Mouse (Mus musculus) MEL (cell line): ENCODE measurements at regions not wholly inside any gene's neighbourhood (a gene's known extent, or its start where the extent isn't known, plus 50 kb on each side); places are given as distances from the start of the nearest gene placed in this dataset.

Experiments
- DNase-seq: peaks from one replicate; pipeline ENCODE4 v3.0.0; 2011; ENCODE audit warnings: low read depth, low spot score
- H3K27ac ChIP-seq: 2 replicates; pipeline ENCODE4 v1.5.1; 2012; ENCODE audit warnings: low read depth, mild to moderate bottlenecking, control low read depth, low read length, moderate library complexity; ENCODE audit not compliant: control insufficient read depth
- H3K27me3 ChIP-seq, 2 experiments: fragments of 150-350 bp in 1 of 2; sonication (generic) in 1 of 2; 2 replicates each; pipeline ENCODE4 v1.6.1; 2012; ENCODE audit warnings: low read length in 2 of 2, mild to moderate bottlenecking in 2 of 2, improper control_type of control experiment in 1 of 2, moderate library complexity in 1 of 2; ENCODE audit not compliant: insufficient read depth in 2 of 2, control insufficient read depth in 1 of 2
- H3K36me3 ChIP-seq, 2 experiments: 2 replicates each; pipeline ENCODE4 v1.6.1; 2012 to 2014; ENCODE audit warnings: low read length in 2 of 2, improper control_type of control experiment in 1 of 2, inconsistent platforms in 1 of 2, mild to moderate bottlenecking in 1 of 2; ENCODE audit not compliant: insufficient read depth in 2 of 2, control insufficient read depth in 1 of 2
- H3K4me1 ChIP-seq, 2 experiments: fragments of 150-350 bp in 1 of 2; sonication (generic) in 1 of 2; 2 replicates each; pipeline ENCODE4 v1.6.1; 2012; ENCODE audit warnings: low read length in 2 of 2, improper control_type of control experiment in 1 of 2, mild to moderate bottlenecking in 1 of 2; ENCODE audit not compliant: insufficient read depth in 2 of 2, control insufficient read depth in 1 of 2
- H3K4me3 ChIP-seq, 2 experiments: fragments of 150-350 bp in 1 of 2; sonication (generic) in 1 of 2; 2 replicates each; pipeline ENCODE4 v1.5.1; 2012; ENCODE audit warnings: low read depth in 2 of 2, low read length in 2 of 2, mild to moderate bottlenecking in 2 of 2, moderate library complexity in 2 of 2, control low read depth in 1 of 2, improper control_type of control experiment in 1 of 2; ENCODE audit not compliant: control insufficient read depth in 1 of 2, insufficient read depth in 1 of 2
- H3K79me2 ChIP-seq: 2 replicates; pipeline ENCODE4 v1.6.1; 2012; ENCODE audit warnings: mild to moderate bottlenecking, low read length, moderate library complexity; ENCODE audit not compliant: control insufficient read depth, poor library complexity, insufficient read depth
- H3K9ac ChIP-seq: 2 replicates; pipeline ENCODE4 v1.6.1; 2012; ENCODE audit warnings: low read depth, mild to moderate bottlenecking, control low read depth, low read length, moderate library complexity; ENCODE audit not compliant: control insufficient read depth, poor library complexity, severe bottlenecking
- H3K9me3 ChIP-seq: fragments of 150-350 bp; sonication (generic); replicated peaks from 2 replicates; pipeline ENCODE4 v1.6.1; 2012; ENCODE audit warnings: mild to moderate bottlenecking, low read length, improper control_type of control experiment, moderate library complexity; ENCODE audit not compliant: insufficient read depth
- BHLHE40 ChIP-seq: IDR thresholded peaks from 2 replicates; pipeline ENCODE4 v1.6.1; 2012; ENCODE audit warnings: low read depth, mild to moderate bottlenecking, inconsistent platforms, low read length, improper control_type of control experiment, borderline replicate concordance
- CHD2 ChIP-seq: IDR thresholded peaks from 2 replicates; pipeline ENCODE4 v1.6.1; 2011; ENCODE audit warnings: low read length, improper control_type of control experiment
- CTCF ChIP-seq, 3 experiments: IDR thresholded peaks in 2 of 3; conservative IDR thresholded peaks in 1 of 3; 2 replicates each; pipeline ENCODE4 v1.5.1; 2011 to 2012; ENCODE audit warnings: low read length in 3 of 3, low read depth in 2 of 3, mild to moderate bottlenecking in 2 of 3, improper control_type of control experiment in 1 of 3, inconsistent platforms in 1 of 3, mixed read lengths in 1 of 3, moderate library complexity in 1 of 3; ENCODE audit not compliant: control insufficient read depth in 1 of 3, insufficient read depth in 1 of 3, poor library complexity in 1 of 3, severe bottlenecking in 1 of 3
- E2F4 ChIP-seq: IDR thresholded peaks from 2 replicates; pipeline ENCODE4 v1.6.1; 2011; ENCODE audit warnings: low read depth, low read length, improper control_type of control experiment, borderline replicate concordance
- ELF1 ChIP-seq: IDR thresholded peaks from 2 replicates; pipeline ENCODE4 v1.6.1; 2014; ENCODE audit warnings: low read depth, mild to moderate bottlenecking, inconsistent platforms, low read length, improper control_type of control experiment, moderate library complexity
- EP300 ChIP-seq, 2 experiments: IDR thresholded peaks; 2 replicates each; pipeline ENCODE4 v1.6.1; 2011; ENCODE audit warnings: improper control_type of control experiment in 2 of 2, low read length in 2 of 2, low read depth in 1 of 2, mild to moderate bottlenecking in 1 of 2
- GABPA ChIP-seq: IDR thresholded peaks from 2 replicates; pipeline ENCODE4 v1.6.1; 2012; ENCODE audit warnings: low read depth, mild to moderate bottlenecking, inconsistent platforms, low read length, improper control_type of control experiment, moderate library complexity
- GATA1 ChIP-seq: IDR thresholded peaks from 2 replicates; pipeline ENCODE4 v1.6.1; 2011; ENCODE audit warnings: low read depth, low read length, improper control_type of control experiment
- HCFC1 ChIP-seq: IDR thresholded peaks from 2 replicates; pipeline ENCODE4 v1.6.1; 2012; ENCODE audit warnings: low read depth, mild to moderate bottlenecking, inconsistent platforms, low read length, improper control_type of control experiment, moderate library complexity
- KAT2A ChIP-seq: conservative IDR thresholded peaks from 2 replicates; pipeline ENCODE4 v1.6.1; 2012; ENCODE audit warnings: low read depth, low read length, improper control_type of control experiment, inconsistent platforms
- MAFK ChIP-seq: IDR thresholded peaks from 2 replicates; pipeline ENCODE4 v1.6.1; 2011; ENCODE audit warnings: low read depth, mild to moderate bottlenecking, low read length, improper control_type of control experiment, borderline replicate concordance
- MAZ ChIP-seq: IDR thresholded peaks from 2 replicates; pipeline ENCODE4 v1.6.1; 2012; ENCODE audit warnings: low read depth, mild to moderate bottlenecking, inconsistent platforms, low read length, improper control_type of control experiment
- MEF2A ChIP-seq: IDR thresholded peaks from 2 replicates; pipeline ENCODE4 v1.6.1; 2014; ENCODE audit warnings: low read depth, mild to moderate bottlenecking, inconsistent platforms, low read length, improper control_type of control experiment; ENCODE audit not compliant: poor library complexity, insufficient replicate concordance, severe bottlenecking; ENCODE audit errors: extremely low read depth
- MXI1 ChIP-seq: IDR thresholded peaks from 2 replicates; pipeline ENCODE4 v1.6.1; 2011; ENCODE audit warnings: mild to moderate bottlenecking, low read depth, low read length, improper control_type of control experiment
- NRF1 ChIP-seq: IDR thresholded peaks from 2 replicates; pipeline ENCODE4 v1.6.1; 2014; ENCODE audit warnings: low read depth, mild to moderate bottlenecking, inconsistent platforms, low read length, improper control_type of control experiment, moderate library complexity; ENCODE audit not compliant: poor library complexity, insufficient read depth, severe bottlenecking
- POLR2A ChIP-seq, 2 experiments: IDR thresholded peaks; 2 replicates each; pipeline ENCODE4 v1.6.1; 2011 to 2012; ENCODE audit warnings: low read length in 2 of 2, mild to moderate bottlenecking in 2 of 2, control low read depth in 1 of 2, improper control_type of control experiment in 1 of 2, low read depth in 1 of 2, moderate library complexity in 1 of 2; ENCODE audit not compliant: control insufficient read depth in 1 of 2, insufficient read depth in 1 of 2, poor library complexity in 1 of 2
- RAD21 ChIP-seq: IDR thresholded peaks from 2 replicates; pipeline ENCODE4 v1.6.1; 2011; ENCODE audit warnings: mild to moderate bottlenecking, low read depth, low read length, improper control_type of control experiment
- RCOR1 ChIP-seq: IDR thresholded peaks from 2 replicates; pipeline ENCODE4 v1.6.1; 2012; ENCODE audit warnings: low read depth, mild to moderate bottlenecking, inconsistent platforms, low read length, improper control_type of control experiment
- SIN3A ChIP-seq: IDR thresholded peaks from 2 replicates; pipeline ENCODE4 v1.6.1; 2012; ENCODE audit warnings: low read length, improper control_type of control experiment, inconsistent platforms
- SMC3 ChIP-seq: IDR thresholded peaks from 2 replicates; pipeline ENCODE4 v1.6.1; 2011; ENCODE audit warnings: low read depth, low read length, improper control_type of control experiment
- TAL1 ChIP-seq: IDR thresholded peaks from 2 replicates; pipeline ENCODE4 v1.6.1; 2012; ENCODE audit warnings: mild to moderate bottlenecking, inconsistent platforms, low read length, moderate library complexity, mixed read lengths
- TCF12 ChIP-seq: IDR thresholded peaks from 2 replicates; pipeline ENCODE4 v1.6.1; 2014; ENCODE audit warnings: low read depth, mild to moderate bottlenecking, inconsistent platforms, low read length, improper control_type of control experiment, moderate library complexity
- USF1 ChIP-seq: IDR thresholded peaks from 2 replicates; pipeline ENCODE4 v1.6.1; 2014; ENCODE audit warnings: low read depth, mild to moderate bottlenecking, inconsistent platforms, low read length, improper control_type of control experiment, moderate library complexity
- USF2 ChIP-seq, 2 experiments: IDR thresholded peaks; 2 replicates each; pipeline ENCODE4 v1.6.1; 2011 to 2012; ENCODE audit warnings: improper control_type of control experiment in 2 of 2, low read length in 2 of 2, borderline replicate concordance in 1 of 2, inconsistent platforms in 1 of 2, low read depth in 1 of 2, mild to moderate bottlenecking in 1 of 2; ENCODE audit not compliant: insufficient read depth in 1 of 2
- ZKSCAN1 ChIP-seq: IDR thresholded peaks from 2 replicates; pipeline ENCODE4 v1.6.1; 2012; ENCODE audit warnings: low read depth, mild to moderate bottlenecking, inconsistent platforms, low read length, improper control_type of control experiment, moderate library complexity
- ZMIZ1 ChIP-seq: IDR thresholded peaks from 2 replicates; pipeline ENCODE4 v1.6.1; 2012; ENCODE audit warnings: low read depth, mild to moderate bottlenecking, inconsistent platforms, low read length, improper control_type of control experiment, moderate library complexity
- ZNF384 ChIP-seq: IDR thresholded peaks from 2 replicates; pipeline ENCODE4 v1.6.1; 2012; ENCODE audit warnings: low read depth, mild to moderate bottlenecking, inconsistent platforms, low read length, improper control_type of control experiment

DNA sequence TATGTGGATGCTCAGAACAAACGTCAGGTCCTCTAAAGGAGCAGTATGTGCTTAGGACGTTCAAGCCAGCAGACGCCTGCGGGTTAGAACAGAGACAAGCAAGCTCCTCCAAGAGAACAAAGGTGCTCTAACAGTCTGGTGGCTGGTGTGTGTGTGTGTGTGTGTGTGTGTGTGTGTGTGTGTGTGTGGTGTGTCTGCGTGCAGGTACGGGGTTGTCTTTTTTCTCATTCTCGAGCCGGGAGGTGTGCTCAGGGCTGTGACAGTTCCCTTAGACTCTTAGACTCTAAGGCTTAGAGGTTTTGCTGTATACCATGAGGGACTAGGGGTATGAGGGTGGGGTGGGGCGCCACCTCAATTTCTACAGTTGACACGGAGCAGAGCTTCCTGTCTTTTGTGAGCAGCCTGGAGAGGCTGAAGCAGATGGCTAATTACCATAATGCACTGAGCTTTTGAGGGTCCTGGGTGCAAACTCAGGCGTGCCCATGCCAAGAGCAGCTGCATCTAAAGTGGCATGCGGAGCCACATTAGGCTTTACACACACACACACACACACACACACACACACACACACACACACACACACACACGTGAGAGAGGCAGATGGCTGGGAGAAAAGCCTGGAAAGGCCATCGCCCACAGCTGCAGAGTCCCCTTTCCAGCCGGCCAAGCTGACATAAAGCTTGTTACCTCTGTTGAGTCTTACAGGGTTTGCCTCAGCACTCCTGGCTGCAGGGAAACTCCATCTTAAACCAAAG, 124.1 kb upstream of the Foxn2 start:
- no peaks in the 10 kb centered on the region for H3K4me1 ChIP-seq

GRCm38 (mm10) chr17:88317311-88317710, 123.2 kb upstream of the Foxn2 start:
- Histone ChIP-seq H3K4me1 (no peaks in the 10 kb centered on the region), H3K36me3 (no peaks in the 10 kb centered on the region), H3K79me2 (no peaks in the 10 kb centered on the region), H3K27me3 (no peaks in the 10 kb centered on the region), H3K27ac (no peak overlapping the region), H3K9me3 (no peaks in the 10 kb centered on the region), H3K9ac (no peak overlapping the region), H3K4me3 (no peak overlapping the region)
- TF ChIP-seq EP300 (IDR thresholded peaks at IDR 0.05; ENCODE audit: low read depth in 1 of 2, low read length in 2 of 2) (no peak), BHLHE40 (no peak), CHD2 (no peak), TAL1 (no peak), MEF2A (no peak), SMC3 (no peak), SIN3A (no peak), KAT2A (no peak), TCF12 (no peak), HCFC1 (no peak), MAZ (no peak), GABPA (no peak), E2F4 (no peak), CTCF (IDR thresholded peaks at IDR 0.05 in 2 of 3, conservative IDR thresholded peaks at IDR 0.05 in 1 of 3; ENCODE audit: control insufficient read depth in 1 of 3, insufficient read depth in 1 of 3, low read depth in 2 of 3, low read length in 3 of 3, poor library complexity in 1 of 3, severe bottlenecking in 1 of 3) (no peak), MXI1 (no peak), NRF1 (no peak), USF1 (no peak), ZKSCAN1 (no peak)
- no peak for DNase-seq

More for the DNA sequence above, 124.1 kb upstream of the Foxn2 start:
- Histone ChIP-seq H3K36me3 (no peaks in the 10 kb centered on the region), H3K9me3 (no peaks in the 10 kb centered on the region), H3K9ac (no peak overlapping the region), H3K27me3 (no peaks in the 10 kb centered on the region), H3K27ac (no peak overlapping the region), H3K4me3 (no peak overlapping the region)
- no peak for DNase-seq
- TF ChIP-seq ZKSCAN1, result no peak
- no peak for TF ChIP-seq RAD21
- TF ChIP-seq MEF2A, result no peak
- no peak for TF ChIP-seq MAFK
- TF ChIP-seq CHD2, result no peak
- TF ChIP-seq ELF1, result no peak
- no peak for TF ChIP-seq USF1
- TF ChIP-seq MAZ, result no peak
- TF ChIP-seq NRF1, result no peak
- TF ChIP-seq GATA1, result no peak
- no peak for TF ChIP-seq CTCF (IDR thresholded peaks at IDR 0.05 in 2 of 3, conservative IDR thresholded peaks at IDR 0.05 in 1 of 3; ENCODE audit: control insufficient read depth in 1 of 3, insufficient read depth in 1 of 3, low read depth in 2 of 3, low read length in 3 of 3, poor library complexity in 1 of 3, severe bottlenecking in 1 of 3)
- no peak for TF ChIP-seq USF2 (IDR thresholded peaks at IDR 0.05; ENCODE audit: borderline replicate concordance in 1 of 2, insufficient read depth in 1 of 2, low read depth in 1 of 2, low read length in 2 of 2)
- no peak for TF ChIP-seq RCOR1
- TF ChIP-seq ZNF384, result no peak
- TF ChIP-seq ZMIZ1, result no peak
- no peak for TF ChIP-seq POLR2A (IDR thresholded peaks at IDR 0.05; ENCODE audit: control insufficient read depth in 1 of 2, insufficient read depth in 1 of 2, low read depth in 1 of 2, low read length in 2 of 2, poor library complexity in 1 of 2)
- TF ChIP-seq, all 39 proteins: peak for 0
- H3K79me2 ChIP-seq, result no peaks in the 10 kb centered on the region
